Mouse (Mus musculus) stomach, postnatal 0 days (tissue): ENCODE data around the gene Wfdc2. TPM values are rescaled to one million over a fixed set of nuclear protein-coding genes. Genes with fewer than 3 reads are reported as not detected.

ENCODE experiments used
- ATAC-seq: fragments of 200-750 bp; cut with Nextera tagmentation; 2 replicates; pipeline ENCODE4 v1.8.0; 2017; ENCODE audit not compliant: low FRiP score, low TSS enrichment
- DNase-seq: peaks from one replicate; pipeline ENCODE4 v3.0.0-alpha.2; 2016; ENCODE audit warnings: low spot score
- H3K27ac ChIP-seq: fragments of 300-500 bp; sonication (generic); replicated peaks from 2 replicates; pipeline ENCODE4 v1.5.1; 2014; ENCODE audit warnings: mild to moderate bottlenecking, control low read depth
- H3K27me3 ChIP-seq: fragments of 300-500 bp; sonication (generic); 2 replicates; pipeline ENCODE4 v1.6.1; 2014; ENCODE audit warnings: low read length; ENCODE audit not compliant: control insufficient read depth, insufficient read depth
- H3K36me3 ChIP-seq: fragments of 300-500 bp; sonication (generic); 2 replicates; pipeline ENCODE4 v1.6.1; 2014; ENCODE audit warnings: low read length, mixed read lengths; ENCODE audit not compliant: control insufficient read depth, insufficient read depth
- H3K4me1 ChIP-seq: fragments of 300-500 bp; sonication (generic); replicated peaks from 2 replicates; pipeline ENCODE4 v1.6.1; 2014; ENCODE audit warnings: antibody characterized with exemption; ENCODE audit not compliant: control insufficient read depth, insufficient read depth
- H3K4me2 ChIP-seq: fragments of 300-500 bp; sonication (generic); replicated peaks from 2 replicates; pipeline ENCODE4 v1.6.1; 2014; ENCODE audit warnings: low read depth, mild to moderate bottlenecking, control low read depth, moderate library complexity
- H3K4me3 ChIP-seq: fragments of 300-500 bp; sonication (generic); 2 replicates; pipeline ENCODE4 v1.5.1; 2014; ENCODE audit warnings: low read depth, low read length, control low read depth
- H3K9ac ChIP-seq: fragments of 300-500 bp; sonication (generic); 2 replicates; pipeline ENCODE4 v1.6.1; 2014; ENCODE audit warnings: mild to moderate bottlenecking, low read length, control low read depth, mixed read lengths
- H3K9me3 ChIP-seq: fragments of 300-500 bp; sonication (generic); 2 replicates; pipeline ENCODE4 v1.6.1; 2016; ENCODE audit warnings: low read length; ENCODE audit not compliant: control insufficient read depth
- CTCF ChIP-seq: IDR thresholded peaks from 2 replicates; pipeline ENCODE4 v1.5.1; 2016; ENCODE audit warnings: antibody characterized with exemption, low read depth, mild to moderate bottlenecking, moderate library complexity
- EP300 ChIP-seq: optimal IDR thresholded peaks from 2 replicates; pipeline ENCODE3; 2016; ENCODE audit warnings: antibody characterized with exemption
- WGBS: fragments of 180-500 bp; shearing (Covaris S2); extraction: QIAGEN DNeasy Blood & Tissue Kit; methylation state at CpG from one replicate; pipeline ENCODE4 v1.1.7; 2014; 5-methylcytosine and 5-hydroxymethylcytosine counted together
- polyA plus RNA-seq: library from polyadenylated mRNA; unstranded; fragments of >200 nt; fragmentation: Nextera tagmentation; extraction: Ambion mirVana; gene quantifications from 2 replicates; pipeline ENCODE4 v1.2.1, GENCODE M21; 2015

Wfdc2 gene
- polyA plus RNA-seq, 1 experiment from 2014 or later = 147 TPM

GRCm38 (mm10) chr2:164517485-164518221 lies 44.6 kb upstream of the Wfdc2 start:
- ATAC-seq (no peak; the same call in 1 of the 2 replicates), DNase-seq (peak; percentile 72)
- H3K9ac ChIP-seq = no peak overlapping the region
- H3K36me3 ChIP-seq = no peaks in the 10 kb centered on the region
- H3K27me3 ChIP-seq = no peaks in the 10 kb centered on the region
- H3K4me1 ChIP-seq = peaks cover 3% of the 10 kb centered on the region; the same call in 1 of the 2 replicates
- 34% methylated on average over 10 of the region's 10 CpGs for WGBS
- TF ChIP-seq CTCF = peak; percentile 88
- no peak for TF ChIP-seq EP300
- no peak overlapping the region for H3K4me2 ChIP-seq
- H3K4me3 ChIP-seq = no peak overlapping the region
- peak overlapping the region; percentile 67 for H3K27ac ChIP-seq
- H3K9me3 ChIP-seq = no peaks in the 10 kb centered on the region

DNA sequence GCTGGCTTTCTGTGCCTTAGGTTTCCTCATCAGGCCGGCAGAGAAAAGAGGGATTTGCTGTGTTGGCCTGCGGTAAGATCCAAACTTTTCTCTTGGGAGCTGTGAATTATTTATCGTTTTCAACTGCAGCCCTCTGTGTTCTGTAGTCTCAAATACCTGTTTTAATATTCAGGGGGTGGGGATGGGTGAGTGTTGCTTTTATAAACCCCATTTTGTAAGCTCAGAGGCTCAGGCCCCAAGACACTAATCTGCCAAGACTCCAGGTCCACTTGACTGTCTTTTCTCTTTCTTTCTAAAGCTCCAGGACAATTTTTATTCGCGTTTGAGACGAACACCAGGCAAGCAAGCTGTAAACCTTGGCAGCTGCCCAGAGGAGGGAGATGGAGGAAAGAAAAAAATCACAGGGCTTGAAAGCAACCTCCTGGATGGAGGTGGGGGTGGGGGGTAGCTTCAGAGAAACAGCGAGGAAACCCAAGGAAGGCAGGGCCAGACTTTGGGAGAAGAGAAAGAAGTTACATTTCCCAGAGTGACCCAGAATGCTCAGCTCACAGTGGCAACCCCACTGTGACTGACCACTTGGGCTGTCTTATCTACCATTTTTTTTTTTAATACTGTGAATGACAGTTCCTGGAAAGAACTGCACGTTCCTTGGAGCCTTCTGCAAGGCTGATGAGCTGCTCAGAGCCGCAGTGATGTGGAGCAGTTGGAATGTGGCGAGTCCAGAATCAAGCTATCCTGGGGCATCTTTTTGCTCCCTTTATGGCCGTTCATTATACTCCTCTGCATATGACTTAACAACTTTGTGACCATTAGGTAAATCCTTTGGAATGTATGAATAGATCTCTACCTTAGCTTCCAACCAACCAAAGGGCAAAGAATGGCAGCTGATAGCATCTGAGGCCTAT lies 43.7 kb upstream of the Wfdc2 start:
- no peak overlapping the region for H3K4me2 ChIP-seq
- ATAC-seq = no peak

GRCm38 (mm10) chr2:164519171-164519526 lies 43.1 kb upstream of the Wfdc2 start:
- DNase-seq (no peak), ATAC-seq (no peak)
- Histone ChIP-seq H3K9me3 (no peaks in the 10 kb centered on the region), H3K4me3 (no peak overlapping the region), H3K9ac (no peak overlapping the region), H3K27ac (peak overlapping the region; percentile 71), H3K27me3 (no peaks in the 10 kb centered on the region), H3K4me2 (no peak overlapping the region), H3K36me3 (no peaks in the 10 kb centered on the region), H3K4me1 (no peaks in the 10 kb centered on the region)
- no peak for TF ChIP-seq CTCF
- TF ChIP-seq EP300 = no peak
- 48% methylated on average over 6 of the region's 6 CpGs for WGBS

More for the DNA sequence above, 43.7 kb upstream of the Wfdc2 start:
- Histone ChIP-seq H3K4me3 (no peak overlapping the region), H3K9ac (no peak overlapping the region), H3K27me3 (no peaks in the 10 kb centered on the region), H3K27ac (peak overlapping the region; percentile 71), H3K36me3 (no peaks in the 10 kb centered on the region), H3K9me3 (no peaks in the 10 kb centered on the region), H3K4me1 (no peaks in the 10 kb centered on the region)
- DNase-seq = no peak
- 34% methylated on average over 11 of the region's 11 CpGs for WGBS
- TF ChIP-seq EP300 = no peak
- no peak for TF ChIP-seq CTCF

DNA sequence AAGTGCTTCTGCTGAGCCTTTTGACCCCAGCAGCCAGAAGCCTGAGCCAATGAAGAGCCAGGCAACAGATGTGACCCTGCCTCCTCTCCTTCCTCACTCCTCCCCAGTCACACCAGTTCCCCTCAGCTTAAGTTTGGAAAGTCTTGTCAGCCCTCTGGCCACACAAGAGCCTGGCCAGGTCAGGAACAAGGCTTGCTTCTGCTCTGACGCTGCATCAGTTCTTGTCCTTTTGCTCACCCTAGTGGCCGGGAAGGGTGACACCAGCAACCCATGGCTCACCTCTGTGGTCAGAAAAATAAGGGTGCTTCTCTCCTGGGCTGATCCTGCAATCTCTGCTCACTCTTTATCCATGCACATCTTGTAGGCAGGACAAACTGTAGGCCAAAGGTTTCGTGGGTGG lies 41.4 kb upstream of the Wfdc2 start:
- H3K9me3 ChIP-seq = no peaks in the 10 kb centered on the region
- DNase-seq (peak; percentile 71), ATAC-seq (peak; percentile 75)
- H3K4me1 ChIP-seq = no peaks in the 10 kb centered on the region
- no peak overlapping the region for H3K4me3 ChIP-seq
- no peak overlapping the region for H3K4me2 ChIP-seq
- no peak for TF ChIP-seq EP300
- peak; percentile 89 for TF ChIP-seq CTCF
- H3K9ac ChIP-seq = no peak overlapping the region
- H3K27me3 ChIP-seq = no peaks in the 10 kb centered on the region
- no peaks in the 10 kb centered on the region for H3K36me3 ChIP-seq
- WGBS = 20% methylated on average over 3 of the region's 3 CpGs
- H3K27ac ChIP-seq = no peak overlapping the region

DNA sequence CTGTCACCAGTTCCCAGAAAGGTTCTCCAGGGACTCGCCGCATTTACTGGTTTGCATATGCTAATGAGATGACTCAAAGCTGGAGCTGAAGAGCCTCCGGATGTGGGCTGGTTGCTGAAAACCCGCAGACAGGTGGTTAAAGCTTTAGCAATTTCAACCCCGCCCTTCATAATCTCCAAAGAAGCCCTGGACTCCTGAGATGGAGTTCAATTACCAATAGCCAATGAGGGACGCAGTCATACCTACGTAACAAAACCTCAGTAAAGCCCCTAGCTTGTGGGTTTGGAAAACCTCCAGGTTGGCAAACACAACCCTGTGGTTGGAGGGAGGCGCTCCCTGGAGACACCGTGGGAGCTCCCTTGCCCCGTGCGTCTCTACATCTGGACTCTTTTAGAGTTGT lies 40.4 kb upstream of the Wfdc2 start:
- H3K27ac ChIP-seq = peak overlapping the region; percentile 5
- DNase-seq (peak; percentile 60), ATAC-seq (peak; percentile 64)
- H3K4me1 ChIP-seq = no peaks in the 10 kb centered on the region
- no peaks in the 10 kb centered on the region for H3K36me3 ChIP-seq
- H3K9ac ChIP-seq = no peak overlapping the region
- H3K4me2 ChIP-seq = peak overlapping the region; percentile 4
- TF ChIP-seq CTCF = no peak
- no peak for TF ChIP-seq EP300
- H3K4me3 ChIP-seq = no peak overlapping the region
- 11% methylated on average over 11 of the region's 11 CpGs for WGBS
- H3K9me3 ChIP-seq = no peaks in the 10 kb centered on the region
- no peaks in the 10 kb centered on the region for H3K27me3 ChIP-seq
